Mouse (Mus musculus) left cerebral cortex, postnatal 10 days (tissue): Measurements from ENCODE around the gene Svbp. TPM values are rescaled to one million over a fixed set of nuclear protein-coding genes. Genes with fewer than 3 reads are reported as not detected.

Experiments used
- DNase-seq, 2 experiments: peaks; one replicate each; pipeline ENCODE4 v3.0.0; 2021 to 2022; ENCODE audit warnings: low spot score in 2 of 2, mixed read lengths in 1 of 2; ENCODE audit errors: extremely low spot score in 1 of 2
- intact Hi-C: fragments of 180-260 bp; cut with DNase I; formaldehyde crosslinking; loops from one replicate; pipeline ENCODE4 v1.15.1; 2025
- total RNA-seq, 2 experiments: library from RNA; stranded (reverse); gene quantifications; 2 replicates each; pipeline ENCODE4 v1.2.3; 2021

Gene Svbp
- total RNA-seq, 2 experiments from 2014 or later, result 27.9 to 29.7 TPM

DNA sequence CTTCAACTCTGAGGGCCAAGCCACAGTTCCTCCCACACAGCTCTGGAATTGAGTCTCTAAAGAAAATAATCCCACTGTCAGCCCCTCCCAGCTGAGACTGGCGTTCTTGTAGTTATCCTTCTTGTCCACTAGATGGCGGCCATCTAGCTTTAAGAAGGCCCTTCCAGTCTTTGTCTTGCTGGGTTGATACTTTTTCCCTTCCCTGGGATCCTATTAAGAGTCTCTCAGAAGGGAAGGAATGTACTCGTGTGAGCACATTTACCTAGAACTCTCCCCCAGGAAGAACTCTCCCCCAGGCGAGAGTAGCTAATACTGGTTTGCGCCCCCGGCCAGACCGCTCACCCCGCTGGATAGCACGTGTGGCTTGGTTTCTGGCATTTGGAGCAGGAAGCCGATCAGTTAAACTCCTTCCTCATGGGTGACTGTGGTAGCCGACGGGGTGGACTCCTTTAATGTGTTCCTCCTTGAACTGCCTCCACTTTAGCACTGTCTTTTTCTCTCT is 44.1 kb downstream of the Svbp start:
- intact Hi-C loops, result no loop called here
- peak in 1 of 2 experiments; percentile 66 for DNase-seq

DNA sequence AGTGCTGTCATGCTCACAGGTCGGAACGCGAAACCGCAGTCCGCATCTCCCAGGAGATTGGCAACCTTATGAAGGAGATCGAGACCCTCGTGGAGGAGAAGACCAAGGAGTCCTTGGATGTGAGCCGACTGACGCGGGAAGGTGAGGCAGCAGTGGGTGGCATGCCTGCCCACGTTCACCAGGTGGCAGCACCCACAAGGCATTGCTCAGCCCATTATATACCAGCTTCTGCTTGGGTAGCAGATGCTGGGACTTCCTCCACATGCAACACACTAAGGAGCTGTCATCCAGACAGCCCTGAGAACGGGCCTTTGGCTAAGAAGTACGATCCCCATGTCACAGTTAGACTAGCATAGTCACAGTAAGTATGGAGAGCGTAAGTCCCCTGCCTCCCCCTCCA is 46.6 kb downstream of the Svbp start:
- intact Hi-C loops, result no loop called here
- DNase-seq, result peak; percentile 29 to 63

DNA sequence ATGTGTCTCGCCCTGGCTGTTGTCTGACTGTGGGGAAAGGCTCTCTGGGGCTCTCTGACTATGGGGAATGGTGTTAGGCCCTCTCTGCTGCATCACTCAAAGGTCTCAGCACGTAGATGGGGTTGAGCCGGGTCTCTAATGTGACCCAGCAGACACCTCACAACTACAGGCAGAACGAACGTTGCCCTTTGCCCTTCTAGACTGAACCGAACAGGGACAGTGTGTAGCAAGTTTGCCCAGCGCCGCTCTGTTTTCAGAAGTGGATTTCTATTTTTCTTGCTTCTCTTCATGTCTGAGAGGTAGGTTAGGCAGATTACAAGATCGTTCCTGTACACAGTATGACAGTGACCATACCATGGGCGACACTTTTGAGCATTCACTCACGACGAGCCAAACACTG is 47.5 kb downstream of the Svbp start:
- intact Hi-C loops, result no loop called here
- DNase-seq, result no peak

DNA sequence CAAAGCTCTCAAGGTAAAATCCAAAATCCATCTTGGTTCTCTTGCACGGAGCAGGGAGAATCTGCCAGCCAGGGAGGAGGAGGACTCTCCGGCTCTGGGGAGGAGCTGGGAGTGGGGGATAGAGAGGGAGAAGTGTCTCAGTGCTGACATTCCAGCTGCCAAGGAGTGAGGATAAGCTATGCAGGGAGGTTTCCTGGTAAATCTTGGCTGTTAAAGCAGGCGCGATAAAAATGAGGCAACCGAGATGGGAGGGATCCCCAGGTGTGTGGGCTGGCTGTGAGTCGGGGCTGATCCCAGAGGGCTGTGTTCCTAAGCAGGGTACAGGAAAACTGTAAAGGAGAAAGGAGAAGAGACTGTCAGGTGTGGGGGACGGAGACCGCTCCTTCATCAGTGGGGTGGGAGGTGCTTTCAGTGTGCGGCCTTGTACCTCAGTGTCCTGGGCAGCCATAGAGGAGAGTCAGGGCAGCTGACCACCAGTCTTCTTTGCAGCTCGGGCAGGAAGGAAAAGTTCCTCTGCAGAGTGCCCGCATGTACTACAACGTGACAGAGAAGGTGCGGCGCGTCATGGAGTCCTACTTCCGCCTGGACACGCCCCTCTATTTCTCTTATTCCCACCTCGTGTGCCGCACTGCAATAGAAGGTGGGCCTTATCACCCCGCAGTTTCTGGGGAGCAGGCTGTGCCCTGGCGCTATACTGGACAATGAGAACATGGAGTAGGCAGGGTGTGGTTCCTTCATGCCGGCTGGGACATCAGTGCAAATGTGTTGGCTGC is 49.5 kb downstream of the Svbp start:
- intact Hi-C loops, result loop anchor here (5.0 kb wide), 2 partner anchors 48 to 423 kb away; partner anchors contain the start of gene Ybx1
- no peak for DNase-seq

DNA sequence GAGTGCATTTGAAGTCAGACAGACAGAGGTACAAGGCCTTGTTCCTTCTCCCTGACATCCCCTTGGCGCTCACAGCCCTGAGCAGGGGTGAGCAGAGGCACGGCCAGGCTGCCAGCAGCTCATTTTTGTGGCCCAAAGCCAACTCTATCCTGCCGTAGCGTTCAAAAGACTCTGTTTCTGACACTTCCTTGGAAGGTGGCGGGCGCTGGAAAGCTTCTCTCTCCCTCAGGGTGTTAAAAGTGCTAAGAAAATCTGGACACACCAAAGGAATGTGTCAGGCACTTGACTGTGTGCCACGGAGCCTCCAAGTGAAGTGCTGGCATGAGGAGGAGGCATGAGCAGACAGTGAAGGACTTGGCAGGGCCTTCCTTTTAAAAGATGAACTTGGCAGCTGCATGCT is 50.5 kb downstream of the Svbp start:
- peak; percentile 43 to 47 for DNase-seq

DNA sequence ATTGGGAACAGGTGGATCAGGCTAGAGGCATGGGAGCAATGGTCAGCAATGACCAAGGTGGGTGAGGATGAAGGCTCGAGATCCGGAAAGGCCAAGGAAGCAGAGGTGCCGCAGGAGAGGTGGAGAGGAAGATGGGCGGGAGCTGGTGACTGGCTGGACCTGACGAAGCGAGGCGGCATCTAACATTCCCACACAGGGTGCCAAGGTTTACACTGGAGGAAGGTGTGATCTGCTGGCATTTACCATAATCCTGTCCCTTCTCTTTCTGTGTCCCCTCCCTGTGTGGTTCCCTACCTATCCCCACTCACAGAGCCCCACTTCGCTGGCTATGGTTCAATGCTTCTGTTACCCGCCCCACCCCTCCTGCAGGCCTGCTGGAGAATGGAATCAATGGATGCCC is 50.9 kb downstream of the Svbp start:
- intact Hi-C loops, result loop anchor here (5.0 kb wide), 2 partner anchors 46 to 421 kb away; partner anchors contain the start of gene Ybx1
- no peak for DNase-seq

More for the DNA sequence above, 50.5 kb downstream of the Svbp start:
- intact Hi-C loops, result loop anchor here (5.0 kb wide), 2 partner anchors 47 to 422 kb away; partner anchors contain the start of gene Ybx1

DNA sequence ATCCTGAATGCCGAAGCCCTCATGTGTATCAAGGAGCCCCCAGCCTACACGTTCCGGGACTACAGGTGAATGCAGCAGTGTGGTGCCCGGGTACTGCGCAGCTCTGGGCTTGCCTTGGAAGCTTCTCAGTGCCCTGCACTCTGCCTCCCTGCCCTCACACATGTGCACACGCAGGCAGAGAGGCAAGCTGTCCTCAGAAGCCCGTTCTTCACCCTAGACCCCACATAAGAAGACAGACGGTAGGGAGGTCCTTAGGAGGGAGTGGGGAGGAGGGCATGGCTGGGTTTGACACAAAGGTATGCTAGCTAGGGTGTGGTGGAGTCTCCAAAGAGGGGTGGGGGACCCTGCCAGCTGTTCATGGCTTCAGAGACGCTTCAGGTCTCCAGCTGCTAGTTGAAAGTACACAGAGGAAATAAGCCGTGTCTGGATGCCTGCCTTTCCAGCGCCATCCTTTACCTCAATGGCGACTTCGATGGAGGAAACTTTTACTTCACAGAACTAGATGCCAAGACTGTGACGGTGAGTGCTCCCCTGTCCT is 51.7 kb downstream of the Svbp start:
- DNase-seq, result no peak
- intact Hi-C loops, result loop anchor here (5.0 kb wide), 2 partner anchors 46 to 421 kb away; partner anchors contain the start of gene Ybx1

DNA sequence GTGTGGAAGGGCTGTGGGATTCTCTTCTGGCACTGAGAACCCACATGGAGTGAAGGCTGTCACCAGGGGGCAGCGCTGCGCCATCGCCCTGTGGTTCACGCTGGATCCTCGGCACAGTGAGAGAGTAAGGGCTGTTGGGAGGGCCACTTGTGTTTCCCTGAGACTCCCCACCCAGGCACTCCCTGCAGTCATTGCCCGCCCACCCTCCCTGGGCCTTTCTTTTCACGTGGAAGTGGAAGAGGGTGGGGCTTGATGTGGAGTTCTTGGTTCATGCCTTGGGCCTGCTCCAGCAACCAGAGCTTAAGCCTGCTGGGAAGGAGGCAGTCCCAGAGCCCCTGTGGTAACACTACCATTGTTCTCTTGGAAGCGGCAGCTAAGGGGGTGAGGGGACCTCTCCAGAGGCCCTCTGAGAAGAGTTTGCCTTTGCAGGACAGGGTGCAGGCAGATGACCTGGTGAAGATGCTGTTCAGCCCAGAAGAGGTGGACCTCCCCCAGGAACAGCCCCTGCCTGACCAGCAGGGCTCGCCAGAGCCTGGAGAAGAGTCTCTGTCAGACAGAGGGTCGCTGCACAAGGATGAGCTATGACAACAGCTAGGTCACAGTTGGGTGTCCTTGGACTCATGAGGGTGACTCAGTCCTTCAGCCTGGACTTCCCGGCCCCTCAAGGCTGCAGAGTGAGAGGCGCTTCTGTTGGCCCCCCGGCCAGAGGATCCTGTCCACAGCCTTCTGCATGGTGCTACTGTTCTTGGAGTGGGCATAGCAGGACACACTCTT is 52.5 kb downstream of the Svbp start:
- peak in 1 of 2 experiments; percentile 80 for DNase-seq
- intact Hi-C loops, result loop anchor here (5.0 kb wide), 2 partner anchors 45 to 420 kb away; partner anchors contain the start of gene Ybx1

DNA sequence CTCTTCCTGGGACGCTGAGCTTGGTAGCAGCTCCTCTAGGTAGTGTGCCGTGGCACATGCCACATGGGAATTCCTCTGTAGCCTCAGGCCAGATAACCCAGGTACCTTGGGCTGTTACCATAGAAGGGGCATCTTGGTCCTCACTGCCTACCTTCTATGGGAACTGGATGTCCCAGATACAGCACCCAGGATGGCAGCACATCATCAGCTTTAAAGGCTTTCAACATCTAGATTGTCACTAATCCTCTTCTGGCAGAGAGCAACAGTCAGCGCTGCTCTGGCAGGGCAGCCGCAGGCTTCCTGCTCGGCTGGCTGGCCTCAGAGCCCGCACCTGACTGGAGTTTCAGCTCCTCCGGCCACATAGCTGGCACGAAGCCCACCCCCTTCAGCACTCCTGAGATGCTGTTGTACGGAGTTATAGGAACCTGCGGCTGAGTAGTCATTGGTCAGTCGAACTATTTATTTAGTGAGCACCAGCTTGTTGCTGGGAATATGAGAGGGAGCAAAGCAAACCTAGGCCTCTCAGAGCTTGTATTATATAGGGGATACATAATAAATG is 53.4 kb downstream of the Svbp start:
- peak in 1 of 2 experiments; percentile 43 for DNase-seq
- intact Hi-C loops, result loop anchor here (5.0 kb wide), 2 partner anchors 44 to 419 kb away; partner anchors contain the start of gene Ybx1

Other genes starting within 250 kb of the Svbp start
- gene Lao1, start 233.7 kb upstream of the Svbp start, total RNA-seq, result under 1 TPM in 1 of 2 experiments, not detected in 1; 0.92 TPM
- 10 to 100 TPM; 46.2 to 70.9 TPM for gene Slc2a1, start 86.6 kb upstream of the Svbp start, total RNA-seq
- 1 to 10 TPM; 5.5 to 5.8 TPM for gene Zfp691, start 21.1 kb upstream of the Svbp start, total RNA-seq
- under 1 TPM; 0.45 to 0.51 TPM for gene Ermap, start 5.3 kb upstream of the Svbp start, total RNA-seq
- under 1 TPM; 0.28 to 0.30 TPM for gene Tmem269, start 22.9 kb downstream of the Svbp start, total RNA-seq
- 10 to 100 TPM; 32.3 to 35.4 TPM for gene AU022252, start 37.4 kb downstream of the Svbp start, total RNA-seq
- 1 to 10 TPM; 8.5 to 8.6 TPM for gene P3h1, start 37.6 kb downstream of the Svbp start, total RNA-seq
- gene Cldn19, start 60.1 kb downstream of the Svbp start, total RNA-seq, result under 1 TPM; 0.16 to 0.47 TPM
- 100 to 1,000 TPM; 812 to 832 TPM for gene Ybx1, start 99.3 kb downstream of the Svbp start, total RNA-seq
- 10 to 100 TPM; 19.5 to 23.5 TPM for gene Ppih, start 125.2 kb downstream of the Svbp start, total RNA-seq
- gene Ccdc30, start 220.2 kb downstream of the Svbp start, total RNA-seq, result 10 to 100 TPM; 18.1 to 20.1 TPM
- gene Ppcs, start 227.1 kb downstream of the Svbp start, total RNA-seq, result 1 to 10 TPM; 5.5 to 7.2 TPM
- gene Zmynd12, start 227.5 kb downstream of the Svbp start, total RNA-seq, result not detected